Mouse (Mus musculus): ENCODE measurements around the gene Abtb1. TPM values are rescaled to one million over a fixed set of nuclear protein-coding genes. Genes with fewer than 3 reads are reported as not detected.

Gene Abtb1
- polyA plus RNA-seq, 1 experiment, result 113 TPM

DNA sequence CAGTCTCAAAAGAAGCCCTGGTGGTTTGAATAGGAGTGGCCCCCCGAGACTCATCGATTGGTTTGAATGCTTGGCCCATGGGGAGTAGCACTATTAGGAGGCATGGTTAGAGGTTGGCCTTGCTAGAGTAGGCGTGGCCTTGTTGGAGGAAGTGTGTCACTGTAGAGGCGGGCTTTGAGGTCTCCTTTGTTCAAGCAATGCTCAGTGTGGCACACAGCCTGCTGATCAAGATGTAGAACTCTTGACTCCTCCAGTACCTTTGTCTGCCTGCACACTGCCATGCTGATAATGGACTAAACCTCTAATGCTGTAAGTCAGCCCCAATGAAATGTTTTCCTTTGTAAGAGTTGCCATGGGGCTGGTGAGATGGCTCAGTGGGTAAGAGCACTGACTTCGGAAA lies 9.1 kb downstream of the Abtb1 start:
- TF ChIP-seq FLI1 (IDR thresholded peaks at IDR 0.05; ENCODE audit: low read length) (no peak), GATA1 (IDR thresholded peaks at IDR 0.05; ENCODE audit: borderline replicate concordance, low read length) (no peak)
- H3K9me3 ChIP-seq, result no peaks in the 10 kb centered on the region
- H3K36me3 ChIP-seq (replicated peaks; ENCODE audit: low read length), result peaks cover 51% of the 10 kb centered on the region
- peaks cover 88% of the 10 kb centered on the region for H3K4me1 ChIP-seq
- H3K4me3 ChIP-seq (replicated peaks), result no peak overlapping the region
- H3K27me3 ChIP-seq (replicated peaks), result peaks cover 3% of the 10 kb centered on the region

DNA sequence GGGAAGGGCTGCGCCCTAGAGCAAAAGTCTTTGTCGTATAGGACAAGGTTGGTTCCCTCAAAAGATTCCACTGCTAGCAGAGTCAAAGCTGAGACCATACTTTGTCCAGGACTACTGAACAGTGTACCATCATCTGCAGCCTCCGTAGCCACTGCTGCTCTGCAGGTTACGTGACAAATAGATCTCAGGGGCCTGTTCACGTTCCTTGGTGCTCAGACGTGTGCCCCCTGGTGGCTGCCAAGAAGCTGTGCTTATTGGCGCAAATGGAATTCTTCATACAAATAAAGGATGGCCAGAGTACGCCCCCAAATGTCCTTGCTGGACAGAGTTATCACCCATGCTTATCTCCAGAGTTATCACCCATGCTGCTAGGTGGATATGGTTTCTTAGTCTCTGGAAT lies 10.3 kb downstream of the Abtb1 start:
- Histone ChIP-seq H3K27me3 (replicated peaks) (peaks cover 3% of the 10 kb centered on the region), H3K4me3 (replicated peaks) (no peak overlapping the region), H3K4me1 (peaks cover 88% of the 10 kb centered on the region), H3K9me3 (no peaks in the 10 kb centered on the region), H3K36me3 (replicated peaks; ENCODE audit: low read length) (peaks cover 39% of the 10 kb centered on the region)
- no peak for TF ChIP-seq FLI1 (IDR thresholded peaks at IDR 0.05; ENCODE audit: low read length)
- TF ChIP-seq GATA1 (IDR thresholded peaks at IDR 0.05; ENCODE audit: borderline replicate concordance, low read length), result no peak

DNA sequence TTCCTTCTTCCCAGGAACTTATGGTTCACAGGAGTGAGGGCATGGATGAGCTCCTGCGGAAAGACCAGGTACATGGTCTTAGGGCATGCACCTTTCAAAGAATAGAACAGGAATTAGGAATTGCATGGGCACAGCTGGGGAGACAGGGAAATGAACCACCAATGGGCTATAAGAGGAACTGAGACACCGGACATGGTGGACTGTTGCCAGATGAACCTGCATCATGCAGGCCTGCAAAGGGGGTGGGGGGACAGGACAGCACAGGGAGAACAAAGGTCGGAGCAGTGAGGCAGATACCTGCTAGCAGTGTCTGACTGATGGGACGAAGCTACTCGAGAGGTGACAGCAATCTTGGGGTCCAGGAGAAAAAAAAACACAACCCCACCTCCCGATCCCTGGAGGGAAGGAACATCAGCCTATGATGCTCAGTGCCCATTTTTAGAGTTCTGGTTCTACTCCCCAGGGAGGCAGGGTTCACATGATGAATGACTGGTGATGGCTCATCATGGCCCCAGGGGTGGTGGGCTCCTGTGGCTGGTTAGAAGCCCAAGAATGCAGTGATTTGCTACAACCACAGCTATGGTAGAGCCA lies 11.6 kb downstream of the Abtb1 start:
- H3K27me3 ChIP-seq (replicated peaks), result peaks cover 7% of the 10 kb centered on the region
- no peak for TF ChIP-seq FLI1 (IDR thresholded peaks at IDR 0.05; ENCODE audit: low read length)
- TF ChIP-seq GATA1 (IDR thresholded peaks at IDR 0.05; ENCODE audit: borderline replicate concordance, low read length), result no peak
- peaks cover 26% of the 10 kb centered on the region for H3K36me3 ChIP-seq (replicated peaks; ENCODE audit: low read length)
- H3K4me3 ChIP-seq (replicated peaks), result no peak overlapping the region
- H3K4me1 ChIP-seq, result peaks cover 85% of the 10 kb centered on the region
- no peaks in the 10 kb centered on the region for H3K9me3 ChIP-seq

DNA sequence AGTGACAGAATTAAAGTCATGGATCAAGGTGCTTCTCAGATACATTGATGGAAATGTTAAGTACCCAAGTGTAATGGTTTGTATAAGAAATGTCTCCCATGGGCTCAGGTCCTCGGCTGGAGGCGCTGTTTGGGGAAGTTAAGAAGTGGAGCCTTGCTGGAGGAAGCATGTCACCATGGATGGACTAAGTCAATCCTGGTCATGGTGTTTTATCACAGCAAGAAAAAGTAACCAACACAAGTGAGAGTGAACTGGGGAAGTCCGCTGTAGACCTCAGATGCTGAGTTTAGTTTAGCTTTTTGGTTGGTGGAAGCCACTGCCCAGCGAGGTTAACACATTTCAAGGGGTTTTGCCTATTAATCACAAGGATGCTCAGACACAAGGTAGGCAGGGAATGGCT lies 12.2 kb downstream of the Abtb1 start:
- Histone ChIP-seq H3K4me1 (peaks cover 79% of the 10 kb centered on the region), H3K27me3 (replicated peaks) (peaks cover 11% of the 10 kb centered on the region), H3K36me3 (replicated peaks; ENCODE audit: low read length) (peaks cover 20% of the 10 kb centered on the region), H3K4me3 (replicated peaks) (no peak overlapping the region), H3K9me3 (no peaks in the 10 kb centered on the region)
- TF ChIP-seq GATA1 (IDR thresholded peaks at IDR 0.05; ENCODE audit: borderline replicate concordance, low read length) (no peak), FLI1 (IDR thresholded peaks at IDR 0.05; ENCODE audit: low read length) (no peak)

GRCm38 (mm10) chr6:88828206-88829009 lies 13.4 kb downstream of the Abtb1 start:
- H3K4me1 ChIP-seq, result peaks cover 73% of the 10 kb centered on the region

DNA sequence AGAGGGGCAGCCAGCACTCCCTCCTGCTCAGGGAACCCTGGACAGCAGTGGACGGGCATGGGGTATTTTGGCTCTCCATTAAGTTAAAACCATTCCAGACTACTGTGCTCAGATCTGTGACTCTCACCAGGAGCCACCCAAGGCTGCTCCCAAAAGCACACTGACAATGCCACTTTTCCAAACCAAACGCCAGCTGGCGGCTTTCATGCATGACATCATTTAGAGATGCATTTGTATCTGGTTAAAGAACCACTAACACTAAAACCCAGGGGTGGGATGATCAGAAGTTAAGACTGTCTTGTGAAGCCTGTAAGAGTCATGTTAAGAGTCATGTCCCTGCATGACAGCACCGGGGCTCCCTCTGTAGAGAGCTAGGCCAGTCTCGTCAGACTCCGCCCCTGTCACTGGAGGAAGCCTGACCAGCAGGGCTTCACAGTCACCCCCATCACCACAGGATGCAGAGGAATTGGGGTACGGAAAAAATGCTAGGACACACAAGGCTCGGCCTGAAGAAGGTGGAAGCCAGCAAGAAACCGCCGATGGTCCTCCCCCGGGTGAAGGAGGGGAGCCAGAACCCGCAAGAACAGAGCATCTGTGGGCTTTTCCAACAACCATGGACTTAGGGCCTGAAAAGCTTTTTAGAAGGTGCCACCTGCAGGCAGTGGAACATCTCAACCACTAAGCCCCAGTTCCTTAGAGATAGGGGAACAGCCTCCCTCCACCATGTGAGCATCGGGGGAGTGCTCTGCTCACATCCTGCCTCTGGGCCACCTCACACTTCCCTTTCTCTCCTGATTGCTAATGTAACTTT lies 14.2 kb downstream of the Abtb1 start:
- Histone ChIP-seq H3K4me1 (peaks cover 65% of the 10 kb centered on the region), H3K4me3 (replicated peaks) (peak overlapping the region; percentile 48), H3K9me3 (no peaks in the 10 kb centered on the region), H3K27me3 (replicated peaks) (peaks cover 26% of the 10 kb centered on the region), H3K36me3 (replicated peaks; ENCODE audit: low read length) (peaks cover 4% of the 10 kb centered on the region)
- TF ChIP-seq FLI1 (IDR thresholded peaks at IDR 0.05; ENCODE audit: low read length) (no peak), GATA1 (IDR thresholded peaks at IDR 0.05; ENCODE audit: borderline replicate concordance, low read length) (no peak)

More at GRCm38 (mm10) chr6:88828206-88829009, 13.4 kb downstream of the Abtb1 start:
- H3K9me3 ChIP-seq, result no peaks in the 10 kb centered on the region
- TF ChIP-seq GATA1 (IDR thresholded peaks at IDR 0.05; ENCODE audit: borderline replicate concordance, low read length), result no peak
- TF ChIP-seq FLI1 (IDR thresholded peaks at IDR 0.05; ENCODE audit: low read length), result no peak
- peaks cover 8% of the 10 kb centered on the region for H3K36me3 ChIP-seq (replicated peaks; ENCODE audit: low read length)
- H3K4me3 ChIP-seq (replicated peaks), result no peak overlapping the region
- H3K27me3 ChIP-seq (replicated peaks), result peaks cover 21% of the 10 kb centered on the region

- Histone ChIP-seq H3K4me1 (peaks cover 61% of the 10 kb centered on the region), H3K36me3 (replicated peaks; ENCODE audit: low read length) (no peaks in the 10 kb centered on the region), H3K9me3 (no peaks in the 10 kb centered on the region), H3K4me3 (replicated peaks) (no peak overlapping the region), H3K27me3 (replicated peaks) (peaks cover 26% of the 10 kb centered on the region)
- no peak for TF ChIP-seq FLI1 (IDR thresholded peaks at IDR 0.05; ENCODE audit: low read length)
- no peak for TF ChIP-seq GATA1 (IDR thresholded peaks at IDR 0.05; ENCODE audit: borderline replicate concordance, low read length)
Measured at GRCm38 (mm10) chr6:88826965-88827364, 14.8 kb downstream of the Abtb1 start.

GRCm38 (mm10) chr6:88826545-88826944 lies 15.2 kb downstream of the Abtb1 start:
- H3K36me3 ChIP-seq (replicated peaks; ENCODE audit: low read length), result no peaks in the 10 kb centered on the region
- H3K9me3 ChIP-seq, result no peaks in the 10 kb centered on the region
- H3K4me3 ChIP-seq (replicated peaks), result no peak overlapping the region
- H3K4me1 ChIP-seq, result peaks cover 62% of the 10 kb centered on the region
- no peak for TF ChIP-seq GATA1 (IDR thresholded peaks at IDR 0.05; ENCODE audit: borderline replicate concordance, low read length)
- TF ChIP-seq FLI1 (IDR thresholded peaks at IDR 0.05; ENCODE audit: low read length), result no peak
- H3K27me3 ChIP-seq (replicated peaks), result peaks cover 26% of the 10 kb centered on the region

- peaks cover 62% of the 10 kb centered on the region for H3K4me1 ChIP-seq
- H3K4me3 ChIP-seq (replicated peaks), result no peak overlapping the region
- H3K9me3 ChIP-seq, result no peaks in the 10 kb centered on the region
- TF ChIP-seq FLI1 (IDR thresholded peaks at IDR 0.05; ENCODE audit: low read length) (no peak), GATA1 (IDR thresholded peaks at IDR 0.05; ENCODE audit: borderline replicate concordance, low read length) (no peak)
- peaks cover 26% of the 10 kb centered on the region for H3K27me3 ChIP-seq (replicated peaks)
- H3K36me3 ChIP-seq (replicated peaks; ENCODE audit: low read length), result no peaks in the 10 kb centered on the region
Measured at GRCm38 (mm10) chr6:88826088-88826487, 15.7 kb downstream of the Abtb1 start.
